Mouse (Mus musculus): Measurements from ENCODE around the gene 2010111I01Rik.
"Not testable (repeated sequence)": the region's sequence is repeated elsewhere in the genome, so short reads cannot be mapped to it uniquely, and the experiment has no call there.

Gene 2010111I01Rik

GRCm38 (mm10) chr13:62956776-62957175 is 7.9 kb upstream of the 2010111I01Rik start:
- DNase-seq: no peak

GRCm38 (mm10) chr13:62963358-62963757 is 1.3 kb upstream of the 2010111I01Rik start:
- DNase-seq: no peak

- DNase-seq: no peak
Measured at GRCm38 (mm10) chr13:62968223-62968622, 3.5 kb downstream of the 2010111I01Rik start.

- no peak for DNase-seq
Measured at GRCm38 (mm10) chr13:62970515-62971269, 6.0 kb downstream of the 2010111I01Rik start.

GRCm38 (mm10) chr13:62972403-62972802 is 7.7 kb downstream of the 2010111I01Rik start:
- no peak for DNase-seq

GRCm38 (mm10) chr13:62973111-62973510 is 8.4 kb downstream of the 2010111I01Rik start:
- no peak for DNase-seq

GRCm38 (mm10) chr13:62978104-62978503 is 13.4 kb downstream of the 2010111I01Rik start:
- DNase-seq: no peak

GRCm38 (mm10) chr13:62978784-62979183 is 14.1 kb downstream of the 2010111I01Rik start:
- no peak for DNase-seq

GRCm38 (mm10) chr13:62979215-62979614 is 14.5 kb downstream of the 2010111I01Rik start:
- DNase-seq: no peak

GRCm38 (mm10) chr13:62980131-62980530 is 15.4 kb downstream of the 2010111I01Rik start:
- peak in 1 of 2 experiments; percentile 24 for DNase-seq

GRCm38 (mm10) chr13:62984485-62984884 is 19.8 kb downstream of the 2010111I01Rik start:
- DNase-seq: no peak

GRCm38 (mm10) chr13:62989891-62990490 is 25.3 kb downstream of the 2010111I01Rik start:
- DNase-seq: no peak

GRCm38 (mm10) chr13:62993543-62994477 is 29.1 kb downstream of the 2010111I01Rik start:
- no peak for DNase-seq

- DNase-seq: no peak
Measured at GRCm38 (mm10) chr13:62996767-62997166, 32.1 kb downstream of the 2010111I01Rik start.

- DNase-seq: not testable (repeated sequence)
Measured at GRCm38 (mm10) chr13:63007491-63007890, 42.8 kb downstream of the 2010111I01Rik start.

GRCm38 (mm10) chr13:63010345-63011090 is 45.8 kb downstream of the 2010111I01Rik start:
- no peak for DNase-seq

GRCm38 (mm10) chr13:63014353-63014752 is 49.7 kb downstream of the 2010111I01Rik start:
- DNase-seq: no peak

- DNase-seq: no peak
Measured at GRCm38 (mm10) chr13:63015362-63015761, 50.7 kb downstream of the 2010111I01Rik start.

GRCm38 (mm10) chr13:63016056-63016455 is 51.4 kb downstream of the 2010111I01Rik start:
- DNase-seq: no peak

GRCm38 (mm10) chr13:63023243-63024217 is 58.8 kb downstream of the 2010111I01Rik start:
- DNase-seq: peak in 1 of 2 experiments; percentile 27

GRCm38 (mm10) chr13:63030023-63030422 is 65.3 kb downstream of the 2010111I01Rik start:
- DNase-seq: no peak
